Mouse (Mus musculus) heart, adult 2 months (tissue): ENCODE measurements around the gene Tdgf1. TPM values are rescaled to one million over a fixed set of nuclear protein-coding genes. Genes with fewer than 3 reads are reported as not detected.

Experiments used
- DNase-seq, 2 experiments: peaks; one replicate each; pipeline ENCODE4 v3.0.0; 2021
- H3K27ac ChIP-seq: fragments of 200-600 bp; 2 replicates; pipeline ENCODE4 v1.8.1; 2022
- H3K27me3 ChIP-seq: fragments of 200-500 bp; 2 replicates; pipeline ENCODE4 v1.6.1; 2012; ENCODE audit warnings: mild to moderate bottlenecking, low read length, inconsistent platforms, mixed read lengths; ENCODE audit not compliant: control insufficient read depth, insufficient read depth
- H3K36me3 ChIP-seq: fragments of 200-500 bp; 2 replicates; pipeline ENCODE4 v1.6.1; 2012; ENCODE audit warnings: low read length, inconsistent platforms; ENCODE audit not compliant: control insufficient read depth, insufficient read depth
- H3K4me1 ChIP-seq: fragments of 200-500 bp; 2 replicates; pipeline ENCODE4 v1.6.1; 2011; ENCODE audit warnings: low read length; ENCODE audit not compliant: control insufficient read depth, insufficient read depth
- H3K4me3 ChIP-seq: fragments of 200-600 bp; 2 replicates; pipeline ENCODE4 v1.8.1; 2022
- H3K79me2 ChIP-seq: fragments of 200-500 bp; replicated peaks from 2 replicates; pipeline ENCODE4 v1.6.1; 2012; ENCODE audit warnings: mild to moderate bottlenecking, inconsistent platforms, low read length, moderate library complexity, mixed read lengths; ENCODE audit not compliant: control insufficient read depth, insufficient read depth
- H3K9ac ChIP-seq: fragments of 200-500 bp; 2 replicates; pipeline ENCODE4 v1.6.1; 2012; ENCODE audit warnings: low read depth, mild to moderate bottlenecking, control low read depth, inconsistent platforms, low read length, mixed read lengths
- CTCF ChIP-seq: fragments of 200-600 bp; IDR thresholded peaks from 2 replicates; pipeline ENCODE4 v1.8.1; 2022; ENCODE audit warnings: antibody characterized with exemption, mild to moderate bottlenecking, moderate library complexity
- EP300 ChIP-seq: fragments of 200-500 bp; IDR thresholded peaks from 2 replicates; pipeline ENCODE4 v1.6.1; 2011; ENCODE audit warnings: low read depth, low read length, control low read depth; ENCODE audit not compliant: insufficient read depth
- POLR2A ChIP-seq: fragments of 200-500 bp; IDR thresholded peaks from 2 replicates; pipeline ENCODE4 v1.6.1; 2011; ENCODE audit warnings: mild to moderate bottlenecking, low read depth, low read length, control low read depth; ENCODE audit not compliant: insufficient read depth
- WGBS: fragments of 180-500 bp; shearing (Covaris S2); methylation state at CpG from one replicate; pipeline ENCODE4 v1.1.7; 2018; 5-methylcytosine and 5-hydroxymethylcytosine counted together
- intact Hi-C: fragments of 180-260 bp; cut with DNase I; formaldehyde crosslinking; loops from one replicate; pipeline ENCODE4 v1.15.1; 2025
- polyA plus RNA-seq: library from polyadenylated mRNA; depleted of rRNA; stranded (reverse); fragments of >200 nt; gene quantifications from 2 replicates; pipeline ENCODE4 v1.2.3, GENCODE M21; 2012
- total RNA-seq, 2 experiments: library from RNA; stranded (reverse); gene quantifications; 2 replicates each; pipeline ENCODE4 v1.2.3; 2021

Tdgf1 gene
- total and polyA plus RNA-seq, 3 experiments = not detected

- H3K4me3 ChIP-seq = no peak overlapping the region
- H3K9ac ChIP-seq = no peak overlapping the region
- H3K27me3 ChIP-seq = no peaks in the 10 kb centered on the region
- no peak for DNase-seq
- H3K4me1 ChIP-seq = peaks cover 1% of the 10 kb centered on the region
- H3K36me3 ChIP-seq = no peaks in the 10 kb centered on the region
- WGBS = 85% methylated on average over 6 of the region's 6 CpGs
- TF ChIP-seq CTCF (no peak), EP300 (no peak), POLR2A (no peak)
- H3K79me2 ChIP-seq = no peaks in the 10 kb centered on the region
- intact Hi-C loops = no loop called here
- no peak overlapping the region for H3K27ac ChIP-seq
Measured at GRCm38 (mm10) chr9:110947900-110948299, 1.9 kb upstream of the Tdgf1 start.

GRCm38 (mm10) chr9:110947261-110947661, 1.3 kb upstream of the Tdgf1 start:
- Histone ChIP-seq H3K79me2 (no peaks in the 10 kb centered on the region), H3K9ac (no peak overlapping the region), H3K36me3 (no peaks in the 10 kb centered on the region), H3K4me1 (peaks cover 1% of the 10 kb centered on the region), H3K27me3 (no peaks in the 10 kb centered on the region), H3K27ac (no peak overlapping the region), H3K4me3 (no peak overlapping the region)
- WGBS = 59% methylated on average over 6 of the region's 6 CpGs
- DNase-seq = no peak
- intact Hi-C loops = no loop called here
- no peak for TF ChIP-seq EP300
- no peak for TF ChIP-seq POLR2A
- no peak for TF ChIP-seq CTCF

DNA sequence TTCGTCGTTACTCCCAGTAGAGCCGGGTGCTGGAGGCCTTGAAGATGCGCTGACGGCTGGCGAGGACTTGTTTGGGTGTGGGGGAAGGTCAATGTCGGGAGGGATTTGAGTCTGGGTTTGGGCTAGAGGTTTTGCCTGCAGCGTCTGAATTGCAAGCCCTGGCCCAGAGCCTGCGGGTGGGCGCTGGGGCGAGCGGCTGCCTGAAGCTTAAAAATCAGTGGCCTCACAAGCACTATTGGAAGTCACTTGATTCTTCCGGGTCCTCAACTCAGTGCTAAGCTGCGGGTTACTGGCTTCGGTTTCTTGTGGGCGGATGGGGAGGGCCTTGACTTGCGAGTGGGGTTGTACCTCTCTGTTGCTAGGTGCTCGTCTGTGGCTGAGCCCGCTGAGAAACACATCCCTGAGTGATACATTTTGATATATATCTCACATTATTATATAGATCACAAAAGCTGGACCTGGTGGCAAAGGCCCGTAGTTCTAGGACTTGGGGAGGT, 638 bp upstream of the Tdgf1 start:
- no peak overlapping the region for H3K27ac ChIP-seq
- no peaks in the 10 kb centered on the region for H3K79me2 ChIP-seq
- intact Hi-C loops = no loop called here
- DNase-seq = no peak
- WGBS = 74% methylated on average over 20 of the region's 20 CpGs
- no peak overlapping the region for H3K9ac ChIP-seq
- no peaks in the 10 kb centered on the region for H3K36me3 ChIP-seq
- no peak overlapping the region for H3K4me3 ChIP-seq
- no peaks in the 10 kb centered on the region for H3K27me3 ChIP-seq
- peaks cover 1% of the 10 kb centered on the region for H3K4me1 ChIP-seq
- no peak for TF ChIP-seq POLR2A
- no peak for TF ChIP-seq EP300
- TF ChIP-seq CTCF = no peak

DNA sequence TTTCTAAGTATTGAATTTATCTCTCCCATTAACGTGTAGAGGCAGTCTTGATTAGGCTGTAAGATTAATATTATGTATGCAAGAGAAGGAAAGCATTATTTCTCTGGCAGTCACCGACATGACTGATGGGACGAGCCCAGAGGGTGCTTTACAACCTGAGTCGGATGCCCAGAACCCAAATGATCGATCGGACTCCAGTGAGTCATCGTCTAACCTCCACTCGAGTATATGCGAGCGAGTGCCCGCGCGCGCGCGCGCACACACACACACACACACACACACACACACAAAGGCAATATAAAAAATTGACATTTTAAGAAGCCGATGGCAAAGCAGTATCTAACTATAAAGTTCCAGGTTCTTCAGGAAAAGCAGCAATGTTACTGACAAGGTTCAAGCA, 615 bp downstream of the Tdgf1 start:
- Histone ChIP-seq H3K79me2 (no peaks in the 10 kb centered on the region), H3K9ac (no peak overlapping the region), H3K27me3 (no peaks in the 10 kb centered on the region), H3K4me1 (peaks cover 1% of the 10 kb centered on the region), H3K36me3 (no peaks in the 10 kb centered on the region), H3K4me3 (no peak overlapping the region), H3K27ac (no peak overlapping the region)
- WGBS = 44% methylated on average over 18 of the region's 18 CpGs
- intact Hi-C loops = no loop called here
- DNase-seq = no peak
- TF ChIP-seq CTCF (no peak), POLR2A (no peak), EP300 (no peak)

GRCm38 (mm10) chr9:110944265-110944664, 1.7 kb downstream of the Tdgf1 start:
- Histone ChIP-seq H3K9ac (no peak overlapping the region), H3K36me3 (no peaks in the 10 kb centered on the region), H3K27ac (no peak overlapping the region), H3K79me2 (no peaks in the 10 kb centered on the region), H3K27me3 (no peaks in the 10 kb centered on the region), H3K4me3 (no peak overlapping the region), H3K4me1 (peaks cover 1% of the 10 kb centered on the region)
- intact Hi-C loops = no loop called here
- TF ChIP-seq CTCF (peak; percentile 87), POLR2A (no peak), EP300 (no peak)
- 40% methylated on average over 13 of the region's 13 CpGs for WGBS
- DNase-seq = no peak

- H3K36me3 ChIP-seq = no peaks in the 10 kb centered on the region
- H3K27ac ChIP-seq = no peak overlapping the region
- no peaks in the 10 kb centered on the region for H3K4me1 ChIP-seq
- H3K9ac ChIP-seq = no peak overlapping the region
- intact Hi-C loops = no loop called here
- WGBS = 76% methylated on average over 12 of the region's 12 CpGs
- no peaks in the 10 kb centered on the region for H3K27me3 ChIP-seq
- no peak overlapping the region for H3K4me3 ChIP-seq
- TF ChIP-seq POLR2A (no peak), CTCF (peak; percentile 37), EP300 (no peak)
- no peak for DNase-seq
- H3K79me2 ChIP-seq = no peaks in the 10 kb centered on the region
Measured at GRCm38 (mm10) chr9:110937506-110938490, 8.2 kb downstream of the Tdgf1 start.
